9 mouse cellular contexts compared by ENCODE assay signal in the genomic region with DNA sequence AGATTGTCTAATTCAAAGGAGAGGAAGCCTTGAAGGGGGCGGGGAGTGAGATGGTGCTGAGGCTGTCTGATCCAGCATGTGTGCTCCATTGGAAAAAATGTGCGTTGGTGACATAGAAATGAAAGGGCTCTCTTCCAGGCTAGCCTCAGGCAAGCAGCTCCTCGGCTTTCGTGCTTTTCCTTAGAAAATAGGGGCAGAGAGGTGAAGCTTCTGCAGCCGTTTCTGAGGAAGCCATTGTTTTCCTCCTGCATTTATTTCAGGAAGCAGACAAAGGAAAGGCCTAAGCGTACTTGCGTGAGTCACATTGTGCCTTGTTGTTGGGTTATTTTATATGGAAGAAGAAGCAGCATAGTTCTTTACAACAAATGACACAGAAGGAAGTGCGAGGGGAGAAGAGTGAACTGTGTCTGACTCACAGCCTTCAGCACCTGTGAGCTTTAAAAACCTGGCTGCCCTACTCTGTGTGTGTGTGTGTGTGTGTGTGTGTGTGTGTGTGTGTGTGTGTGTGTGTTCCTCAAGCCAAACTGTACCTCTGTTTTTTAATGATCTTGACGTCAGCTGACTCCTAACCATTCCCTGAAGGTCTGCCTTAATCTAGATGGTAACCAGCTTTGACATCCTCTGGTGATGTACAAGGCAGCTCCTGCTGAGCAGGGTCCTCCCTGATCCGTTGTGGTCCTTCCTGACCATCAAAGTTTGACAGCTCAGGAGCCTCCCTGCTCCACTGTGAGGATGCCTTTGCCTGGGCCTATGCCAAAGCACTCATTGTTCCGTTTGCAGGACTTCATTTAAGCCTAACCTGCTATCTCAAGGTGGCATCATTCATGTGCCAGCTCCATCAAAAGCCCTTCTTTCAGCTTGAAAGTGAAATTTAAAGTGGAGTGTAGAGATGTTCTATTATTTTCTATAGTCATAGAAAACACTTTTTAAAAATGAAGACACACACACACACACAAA.
DNase-seq lines count a peak whose midpoint lies in the region; ATAC-seq lines count a peak whose summit lies in the region.
"Had no signal": no experiment of that assay in that cellular context is flagged by ENCODE, and none has a peak within 500 bp of the region (broad histone marks: within the 10 kb centered on the region; RNA-seq: fewer than 3 reads in every experiment).

No protein-coding gene starts in this region.

- H3K9ac ChIP-seq in forebrain, embryonic 11.5 days (ENCODE audit: low read length) = peak overlapping the region; percentile 29
- no peak overlapping the region for H3K9ac ChIP-seq in intestine, embryonic 15.5 days
- H3K9ac ChIP-seq: kidney, embryonic 15.5 days had no signal

- peak; percentile 40 to 53 for DNase-seq in cerebellum, postnatal 10 days
- no peak for DNase-seq in cerebellum, adult 9-10 months
- peak; percentile 6 for DNase-seq in R1 (ENCODE audit: low read depth, low spot score)
- no peak for DNase-seq in forebrain, embryonic 11.5 days (ENCODE audit: low spot score)
- DNase-seq in mesoderm, embryonic 11.5 days (ENCODE audit: low read depth, low spot score) = peak; percentile 15
- DNase-seq in thymus, postnatal 10 days (ENCODE audit: low spot score in 2 of 2) = no peak
- DNase-seq in spleen, postnatal 10 days (ENCODE audit: low spot score in 2 of 2) = no peak

- no peaks in the 10 kb centered on the region for H3K36me3 ChIP-seq in forebrain, embryonic 11.5 days (ENCODE audit: control insufficient read depth, insufficient read depth, low read length)
- H3K36me3 ChIP-seq in intestine, embryonic 15.5 days = no peaks in the 10 kb centered on the region
- H3K36me3 ChIP-seq: kidney, embryonic 15.5 days had no signal

- WGBS in forebrain, embryonic 11.5 days = 26% methylated on average over 11 of the region's 11 CpGs
- 68% methylated on average over 11 of the region's 11 CpGs for WGBS in intestine, embryonic 15.5 days

- no peak overlapping the region for H3K4me3 ChIP-seq in forebrain, embryonic 11.5 days (ENCODE audit: low read depth, low read length)
- no peak overlapping the region for H3K4me3 ChIP-seq in intestine, embryonic 15.5 days (replicated peaks)
- H3K4me3 ChIP-seq: kidney, embryonic 15.5 days had no signal

- peak overlapping the region; percentile 34; the same call in 1 of the 2 replicates for H3K27ac ChIP-seq in forebrain, embryonic 11.5 days (ENCODE audit: low read depth, low read length)
- H3K27ac ChIP-seq in intestine, embryonic 15.5 days = no peak overlapping the region
- H3K27ac ChIP-seq: kidney, embryonic 15.5 days had no signal

- H3K4me2 ChIP-seq in forebrain, embryonic 11.5 days (ENCODE audit: low read depth, low read length, severe bottlenecking) = 0 out of 2 replicates have a peak overlapping the region, but pooled peaks have one; percentile 11
- H3K4me2 ChIP-seq in intestine, embryonic 15.5 days (replicated peaks) = no peak overlapping the region
- H3K4me2 ChIP-seq: kidney, embryonic 15.5 days had no signal

- H3K9me3 ChIP-seq in forebrain, embryonic 11.5 days (ENCODE audit: control insufficient read depth, low read length) = no peaks in the 10 kb centered on the region
- no peaks in the 10 kb centered on the region for H3K9me3 ChIP-seq in intestine, embryonic 15.5 days
- H3K9me3 ChIP-seq: kidney, embryonic 15.5 days had no signal

- H3K4me1 ChIP-seq in forebrain, embryonic 11.5 days (replicated peaks; ENCODE audit: control insufficient read depth, insufficient read depth, low read length) = peaks cover 6% of the 10 kb centered on the region; the same call in 1 of the 2 replicates
- no peaks in the 10 kb centered on the region for H3K4me1 ChIP-seq in intestine, embryonic 15.5 days (replicated peaks)
- H3K4me1 ChIP-seq: kidney, embryonic 15.5 days had no signal

- H3K27me3 ChIP-seq in forebrain, embryonic 11.5 days (ENCODE audit: control insufficient read depth, insufficient read depth, low read length) = no peaks in the 10 kb centered on the region
- no peaks in the 10 kb centered on the region for H3K27me3 ChIP-seq in intestine, embryonic 15.5 days (replicated peaks)
- H3K27me3 ChIP-seq: kidney, embryonic 15.5 days had no signal

- peak; percentile 49 for ATAC-seq in forebrain, embryonic 11.5 days (replicated peaks; ENCODE audit: low FRiP score)
- no peak for ATAC-seq in intestine, embryonic 15.5 days

Comparison
In these comparisons a context has a peak if more than half of its experiments do, and no peak if none do; other contexts are left out.
1. DNase-seq: peak in cerebellum, postnatal 10 days (2 of 2), R1 (single experiment) and mesoderm, embryonic 11.5 days (single experiment); none in cerebellum, adult 9-10 months (single experiment), forebrain, embryonic 11.5 days (single experiment), thymus, postnatal 10 days (0 of 2) and spleen, postnatal 10 days (0 of 2).